Mouse (Mus musculus) forebrain, postnatal 0 days (tissue): Measurements from ENCODE around the gene Vti1a. TPM values are rescaled to one million over a fixed set of nuclear protein-coding genes. Genes with fewer than 3 reads are reported as not detected.

Experiments used
- ATAC-seq: fragments of 200-750 bp; cut with Nextera tagmentation; 2 replicates; pipeline ENCODE4 v1.8.0; 2017; ENCODE audit warnings: mild to moderate bottlenecking, moderate library complexity
- DNase-seq: peaks from one replicate; pipeline ENCODE4 v3.0.0-alpha.2; 2015
- H3K27ac ChIP-seq: fragments of 300-500 bp; sonication (generic); 2 replicates; pipeline ENCODE4 v1.5.1; 2014; ENCODE audit warnings: low read depth, mild to moderate bottlenecking, antibody characterized with exemption, low read length, moderate library complexity, mixed read lengths
- H3K27me3 ChIP-seq: fragments of 300-500 bp; sonication (generic); 2 replicates; pipeline ENCODE4 v1.6.1; 2014; ENCODE audit warnings: mild to moderate bottlenecking, low read length, mixed read lengths; ENCODE audit not compliant: insufficient read depth
- H3K36me3 ChIP-seq: fragments of 300-500 bp; sonication (generic); 2 replicates; pipeline ENCODE4 v1.6.1; 2014; ENCODE audit warnings: mild to moderate bottlenecking, moderate library complexity; ENCODE audit not compliant: insufficient read depth
- H3K4me1 ChIP-seq: fragments of 300-500 bp; sonication (generic); 2 replicates; pipeline ENCODE4 v1.6.1; 2014; ENCODE audit warnings: antibody characterized with exemption; ENCODE audit not compliant: insufficient read depth
- H3K4me2 ChIP-seq: fragments of 300-500 bp; sonication (generic); 2 replicates; pipeline ENCODE4 v1.6.1; 2014; ENCODE audit warnings: low read depth, mild to moderate bottlenecking, moderate library complexity
- H3K4me3 ChIP-seq: fragments of 300-500 bp; sonication (generic); 2 replicates; pipeline ENCODE4 v1.5.1; 2014; ENCODE audit warnings: low read depth, low read length, mixed read lengths
- H3K9ac ChIP-seq: fragments of 300-500 bp; sonication (generic); 2 replicates; pipeline ENCODE4 v1.6.1; 2014; ENCODE audit warnings: mild to moderate bottlenecking
- H3K9me3 ChIP-seq: fragments of 300-500 bp; sonication (generic); 2 replicates; pipeline ENCODE4 v1.6.1; 2016; ENCODE audit warnings: low read length
- CTCF ChIP-seq: sonication (generic); IDR thresholded peaks from 2 replicates; pipeline ENCODE4 v1.5.1; 2016; ENCODE audit warnings: antibody characterized with exemption, control low read depth, low read depth
- WGBS: fragments of 180-500 bp; shearing (Covaris S2); extraction: QIAGEN DNeasy Blood & Tissue Kit; methylation state at CpG from one replicate; pipeline ENCODE4 v1.1.7; 2014; 5-methylcytosine and 5-hydroxymethylcytosine counted together
- polyA plus RNA-seq: library from polyadenylated mRNA; unstranded; fragments of >200 nt; fragmentation: Nextera tagmentation; extraction: Ambion mirVana; gene quantifications from 2 replicates; pipeline ENCODE4 v1.2.1, GENCODE M21; 2015
- total RNA-seq: library from RNA; depleted of rRNA; stranded (reverse); fragments of >200 nt; gene quantifications from 2 replicates; pipeline ENCODE4 v1.2.3, GENCODE M21; 2014; rRNA removed

The Vti1a gene
- 36.6 and 43.7 TPM in 2 replicates for total RNA-seq
- polyA plus RNA-seq, result 21.9 and 27.5 TPM in 2 replicates

DNA sequence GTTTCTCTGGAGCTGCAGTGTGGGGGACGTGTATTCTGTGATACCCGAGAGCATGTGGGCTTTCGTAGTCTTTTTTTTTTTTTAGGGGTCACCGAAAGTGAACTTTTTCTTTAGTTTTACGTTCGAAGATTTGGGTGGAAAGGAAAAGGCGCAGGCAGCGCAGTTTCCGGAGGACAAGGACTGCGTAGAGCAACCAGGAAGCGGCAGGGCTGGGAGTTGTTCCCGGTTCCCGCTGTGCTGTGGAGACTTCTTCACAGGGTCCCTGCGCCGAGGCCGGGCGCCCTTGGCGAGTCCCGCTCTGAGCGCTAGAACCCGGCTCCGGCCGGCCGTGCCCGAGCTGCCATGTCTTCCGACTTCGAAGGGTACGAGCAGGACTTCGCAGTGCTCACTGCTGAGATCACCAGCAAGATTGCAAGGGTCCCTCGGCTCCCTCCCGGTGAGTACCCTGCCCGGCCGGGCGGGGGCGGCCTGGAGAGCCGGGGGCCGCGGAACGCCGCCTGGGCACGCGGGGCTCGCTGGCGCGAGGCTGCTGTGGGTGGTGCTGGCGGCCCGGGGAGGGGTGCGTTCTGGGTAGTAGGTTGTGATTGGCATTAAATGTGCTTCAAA is at the start of gene Vti1a:
TSS of gene Vti1a (plus strand) at position 187 of the 606 bp plus-strand sequence.
- peaks cover 8% of the 10 kb centered on the region; the same call in 1 of the 2 replicates for H3K36me3 ChIP-seq
- DNase-seq (peak; percentile 95), ATAC-seq (peak; percentile 96)
- H3K4me2 ChIP-seq, result peak within 1 kb of the TSS; percentile 89
- peak within 1 kb of the TSS; percentile 64 for H3K4me3 ChIP-seq
- peaks cover 10% of the 10 kb centered on the region for H3K4me1 ChIP-seq
- under 1% methylated on average over 48 of the region's 48 CpGs for WGBS
- no peaks in the 10 kb centered on the region for H3K27me3 ChIP-seq
- TF ChIP-seq CTCF, result peak; percentile 53
- peak within 1 kb of the TSS; percentile 80 for H3K27ac ChIP-seq
- peak within 1 kb of the TSS; percentile 77 for H3K9ac ChIP-seq
- H3K9me3 ChIP-seq, result no peaks in the 10 kb centered on the region

DNA sequence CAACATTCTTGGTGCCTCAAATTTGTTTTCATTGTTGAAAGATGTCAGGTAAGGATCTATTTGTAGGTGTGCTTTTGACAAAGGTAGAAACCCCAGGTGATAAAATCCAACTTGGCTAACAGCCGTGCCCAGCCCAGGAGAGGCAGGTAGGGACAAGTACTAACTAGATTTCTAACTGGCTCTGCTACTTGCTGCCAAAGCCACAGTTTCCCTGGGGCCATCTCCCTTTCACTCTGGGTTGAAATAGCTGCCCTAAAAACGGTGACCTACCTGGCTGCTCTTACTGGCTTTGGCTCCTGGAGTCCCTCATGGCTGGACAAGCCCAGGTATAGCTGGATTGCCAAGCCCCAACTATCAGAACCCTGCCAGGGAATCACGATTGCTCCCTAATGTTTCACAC is 49.3 kb upstream of the Vti1a start:
- Histone ChIP-seq H3K27ac (no peak overlapping the region), H3K9ac (no peak overlapping the region), H3K4me2 (no peak overlapping the region), H3K4me1 (no peaks in the 10 kb centered on the region), H3K4me3 (no peak overlapping the region), H3K9me3 (no peaks in the 10 kb centered on the region), H3K27me3 (no peaks in the 10 kb centered on the region), H3K36me3 (no peaks in the 10 kb centered on the region)
- TF ChIP-seq CTCF, result no peak
- 90% methylated on average over 3 of the region's 3 CpGs for whole genome bisulfite sequencing
- no peak for ATAC-seq
- no peak for DNase-seq

DNA sequence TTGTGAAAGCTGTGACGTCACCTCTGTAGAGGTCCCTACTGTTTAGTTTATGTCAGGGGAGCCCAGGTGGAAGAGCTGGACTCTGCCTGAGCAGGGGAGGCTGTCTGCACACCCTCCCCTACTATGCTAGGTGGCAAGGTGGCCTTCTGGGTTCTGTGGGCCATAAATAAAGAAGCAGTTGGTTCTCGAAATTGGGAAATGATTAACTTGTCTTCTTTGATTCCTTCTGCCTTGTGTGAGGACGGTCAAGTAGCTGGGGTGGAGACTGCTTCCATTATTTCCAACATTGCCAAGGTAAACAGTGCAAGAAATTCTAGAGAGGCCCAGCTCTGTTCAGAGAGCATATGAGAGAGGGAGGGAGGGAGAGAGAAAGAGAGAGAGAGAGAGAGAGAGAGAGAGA is 47.9 kb upstream of the Vti1a start:
- Histone ChIP-seq H3K4me3 (no peak overlapping the region), H3K9ac (no peak overlapping the region), H3K27ac (no peak overlapping the region), H3K27me3 (no peaks in the 10 kb centered on the region), H3K4me2 (no peak overlapping the region), H3K36me3 (no peaks in the 10 kb centered on the region), H3K4me1 (no peaks in the 10 kb centered on the region), H3K9me3 (no peaks in the 10 kb centered on the region)
- DNase-seq, result no peak
- no peak for ATAC-seq
- WGBS, result 79% methylated on average over 3 of the region's 3 CpGs
- no peak for TF ChIP-seq CTCF

DNA sequence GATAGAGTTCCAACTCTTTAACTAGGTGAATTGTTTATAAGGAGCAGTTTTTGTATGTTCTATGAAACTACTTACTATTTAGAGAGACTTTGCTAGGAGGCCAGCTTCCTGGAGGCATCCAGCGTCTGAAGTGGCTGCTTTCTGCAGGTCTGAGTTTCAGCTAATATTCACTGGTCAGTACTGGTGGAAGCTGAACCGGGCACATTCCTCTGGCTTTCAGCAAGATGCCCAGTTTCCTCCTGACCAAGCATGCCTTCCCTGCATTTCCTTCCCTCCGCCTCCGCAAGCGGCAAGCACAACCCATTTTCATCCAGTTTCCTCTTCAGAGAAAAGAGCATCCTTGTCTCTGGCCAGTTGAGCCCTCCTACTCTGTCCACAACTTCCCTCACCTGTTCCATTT is 47.0 kb upstream of the Vti1a start:
- Histone ChIP-seq H3K4me2 (no peak overlapping the region), H3K9ac (no peak overlapping the region), H3K4me3 (no peak overlapping the region), H3K27ac (no peak overlapping the region), H3K36me3 (no peaks in the 10 kb centered on the region), H3K4me1 (no peaks in the 10 kb centered on the region), H3K27me3 (no peaks in the 10 kb centered on the region), H3K9me3 (no peaks in the 10 kb centered on the region)
- ATAC-seq, result no peak
- DNase-seq, result no peak
- 83% methylated on average over 5 of the region's 5 CpGs for WGBS
- TF ChIP-seq CTCF, result no peak

DNA sequence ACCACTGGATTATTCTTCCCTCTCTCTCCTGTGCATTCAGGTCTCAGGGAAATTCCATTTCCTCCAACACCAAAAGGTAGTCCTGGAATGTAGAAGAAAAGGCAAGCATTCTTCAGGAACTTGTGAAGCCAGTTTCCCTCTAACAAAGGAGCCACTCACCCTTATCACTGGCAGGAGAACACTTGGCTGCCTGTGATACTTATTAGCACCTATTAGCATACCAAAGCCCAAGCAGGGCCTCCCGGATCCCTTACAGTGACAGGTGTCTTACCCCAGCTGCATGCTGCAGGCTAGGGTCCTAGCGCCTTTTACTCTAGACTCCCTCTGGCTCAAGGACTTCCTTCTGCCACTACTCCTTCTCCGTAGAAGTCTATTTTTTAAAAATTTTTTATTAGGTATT is 44.6 kb upstream of the Vti1a start:
- H3K4me1 ChIP-seq, result no peaks in the 10 kb centered on the region
- no peak overlapping the region for H3K4me3 ChIP-seq
- no peaks in the 10 kb centered on the region for H3K36me3 ChIP-seq
- TF ChIP-seq CTCF, result no peak
- H3K4me2 ChIP-seq, result no peak overlapping the region
- H3K9ac ChIP-seq, result no peak overlapping the region
- no peaks in the 10 kb centered on the region for H3K9me3 ChIP-seq
- no peak overlapping the region for H3K27ac ChIP-seq
- H3K27me3 ChIP-seq, result no peaks in the 10 kb centered on the region
- no peak for ATAC-seq
- WGBS, result 18% methylated on average over 3 of the region's 3 CpGs
- DNase-seq, result no peak

DNA sequence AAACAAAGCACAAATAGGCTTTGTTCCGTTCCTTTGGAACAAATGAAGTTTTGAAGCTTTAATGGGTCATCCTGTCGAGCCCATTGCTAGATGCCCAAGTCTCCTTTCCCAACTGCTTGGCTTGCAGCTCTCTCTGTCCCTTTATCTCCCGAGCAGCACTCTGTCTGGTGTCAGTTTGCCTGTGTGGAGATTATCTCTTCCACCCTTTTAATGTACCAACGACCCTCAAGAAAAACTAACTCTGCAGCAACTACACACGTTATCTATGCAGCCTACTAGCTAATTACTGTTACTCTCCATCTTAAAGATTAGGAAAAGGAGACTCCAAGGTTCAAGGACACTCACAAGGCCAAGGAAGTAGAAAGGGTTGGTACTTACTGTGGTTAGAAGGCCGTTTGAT is 42.8 kb upstream of the Vti1a start:
- Histone ChIP-seq H3K4me3 (no peak overlapping the region), H3K27me3 (no peaks in the 10 kb centered on the region), H3K4me2 (no peak overlapping the region), H3K36me3 (no peaks in the 10 kb centered on the region), H3K9me3 (no peaks in the 10 kb centered on the region), H3K4me1 (no peaks in the 10 kb centered on the region), H3K9ac (no peak overlapping the region), H3K27ac (no peak overlapping the region)
- ATAC-seq, result no peak
- no peak for TF ChIP-seq CTCF
- WGBS, result 79% methylated on average over 6 of the region's 6 CpGs
- no peak for DNase-seq

DNA sequence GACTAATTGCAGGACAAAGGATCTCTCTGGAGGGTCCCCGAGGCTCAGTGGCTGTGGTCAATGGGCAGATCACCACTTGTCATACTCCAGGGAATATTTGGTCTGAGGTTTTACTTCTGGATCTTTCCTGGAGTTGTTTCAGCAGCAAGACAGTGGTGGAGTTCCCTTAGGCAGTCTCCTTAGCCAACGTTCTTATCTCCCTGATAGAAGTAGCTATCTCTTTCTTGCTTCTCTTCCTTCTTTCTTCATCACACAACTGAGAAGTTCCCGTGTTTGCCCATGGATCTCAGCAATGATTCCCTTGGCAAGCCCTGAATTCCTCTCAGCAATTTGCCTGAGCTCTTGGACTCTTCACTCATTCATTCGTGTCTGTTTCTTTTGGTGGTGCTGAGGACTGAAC is 40.0 kb upstream of the Vti1a start:
- Histone ChIP-seq H3K4me2 (no peak overlapping the region), H3K9ac (no peak overlapping the region), H3K36me3 (no peaks in the 10 kb centered on the region), H3K27me3 (no peaks in the 10 kb centered on the region), H3K4me3 (no peak overlapping the region), H3K9me3 (no peaks in the 10 kb centered on the region), H3K27ac (no peak overlapping the region), H3K4me1 (no peaks in the 10 kb centered on the region)
- ATAC-seq (no peak), DNase-seq (no peak)
- no peak for TF ChIP-seq CTCF
- 74% methylated on average over 4 of the region's 4 CpGs for WGBS
